Mouse (Mus musculus) liver, embryonic 14.5 days (tissue): Measurements from ENCODE around the gene Slc35c1.

ENCODE experiments used
- CTCF ChIP-seq: IDR thresholded peaks from 2 replicates; pipeline ENCODE4 v1.5.1; 2016; ENCODE audit warnings: antibody characterized with exemption, low read depth, control low read depth
- EP300 ChIP-seq: IDR thresholded peaks from 2 replicates; pipeline ENCODE4 v1.6.1; 2016; ENCODE audit warnings: antibody characterized with exemption, low read depth

- TF ChIP-seq CTCF (no peak), EP300 (no peak)
These were observed 26.6 kb downstream of the Slc35c1 start, which contains the start of gene Cry2 for GRCm38 (mm10) chr2:92433578-92434374.
